Mouse (Mus musculus) kidney, postnatal 36 days (tissue): ENCODE results near the gene Dhrs7.
"Not testable (repeated sequence)": the region's sequence is repeated elsewhere in the genome, so short reads cannot be mapped to it uniquely, and the experiment has no call there.

ENCODE experiments used
- DNase-seq, 2 experiments: peaks; one replicate each; pipeline ENCODE4 v3.0.0; 2021 to 2022; ENCODE audit warnings: mixed read lengths in 2 of 2

The Dhrs7 gene

GRCm38 (mm10) chr12:72664735-72665337 is at the start of gene Dhrs7:
TSS of gene Dhrs7 (minus strand) at chr12:72664909.
- DNase-seq, result peak; percentile 84 to 89

GRCm38 (mm10) chr12:72709981-72710380 is 45.3 kb upstream of the Dhrs7 start:
- no peak for DNase-seq

GRCm38 (mm10) chr12:72704068-72704467 is 39.4 kb upstream of the Dhrs7 start:
- DNase-seq, result no peak

- no peak for DNase-seq
Observed at GRCm38 (mm10) chr12:72700013-72700412, 35.3 kb upstream of the Dhrs7 start.

- DNase-seq, result peak in 1 of 2 experiments; percentile 26
Observed at GRCm38 (mm10) chr12:72694901-72695463, 30.3 kb upstream of the Dhrs7 start.

GRCm38 (mm10) chr12:72694438-72694837 is 29.7 kb upstream of the Dhrs7 start:
- DNase-seq, result peak; percentile 32 to 41

- peak; percentile 33 to 49 for DNase-seq
Observed at GRCm38 (mm10) chr12:72693895-72694294, 29.2 kb upstream of the Dhrs7 start.

- DNase-seq, result not testable (repeated sequence)
Observed at GRCm38 (mm10) chr12:72688281-72688680, 23.6 kb upstream of the Dhrs7 start.

GRCm38 (mm10) chr12:72687741-72688140 is 23.0 kb upstream of the Dhrs7 start:
- not testable (repeated sequence) for DNase-seq

- not testable (repeated sequence) for DNase-seq
Observed at GRCm38 (mm10) chr12:72686566-72686965, 21.9 kb upstream of the Dhrs7 start.

- no peak for DNase-seq
Observed at GRCm38 (mm10) chr12:72683612-72684011, 18.9 kb upstream of the Dhrs7 start.

- DNase-seq, result no peak
Observed at GRCm38 (mm10) chr12:72682511-72683282, 18.0 kb upstream of the Dhrs7 start.

- no peak for DNase-seq
Observed at GRCm38 (mm10) chr12:72681919-72682318, 17.2 kb upstream of the Dhrs7 start.

GRCm38 (mm10) chr12:72679635-72680034 is 14.9 kb upstream of the Dhrs7 start:
- no peak for DNase-seq

- DNase-seq, result no peak
Observed at GRCm38 (mm10) chr12:72674820-72675219, 10.1 kb upstream of the Dhrs7 start.

GRCm38 (mm10) chr12:72674079-72674797 is 9.5 kb upstream of the Dhrs7 start:
- no peak for DNase-seq

- DNase-seq, result no peak
Observed at GRCm38 (mm10) chr12:72671516-72672135, 6.9 kb upstream of the Dhrs7 start.

GRCm38 (mm10) chr12:72670921-72671320 is 6.2 kb upstream of the Dhrs7 start:
- DNase-seq, result no peak

- DNase-seq, result no peak
Observed at GRCm38 (mm10) chr12:72667868-72668469, 3.3 kb upstream of the Dhrs7 start.

- DNase-seq, result no peak
Observed at GRCm38 (mm10) chr12:72666015-72666414, 1.3 kb upstream of the Dhrs7 start.

- DNase-seq, result peak; percentile 17 to 50
Observed at GRCm38 (mm10) chr12:72664020-72664734, 532 bp downstream of the Dhrs7 start.

GRCm38 (mm10) chr12:72655775-72656174 is 8.9 kb downstream of the Dhrs7 start:
- no peak for DNase-seq
